Mouse (Mus musculus) C2C12 (cell line): ENCODE data around the gene Hist1h2ab.

Experiments
- CTCF ChIP-seq: IDR thresholded peaks from one replicate; pipeline ENCODE4 v1.5.1; 2011; ENCODE audit not compliant: control insufficient read depth, insufficient read depth, insufficient read length
- MAX ChIP-seq: IDR thresholded peaks from one replicate; pipeline ENCODE4 v1.6.1; 2011; ENCODE audit warnings: mild to moderate bottlenecking, control low read depth
- MYOD1 ChIP-seq: IDR thresholded peaks from one replicate; pipeline ENCODE4 v1.6.1; 2011; ENCODE audit warnings: low read depth; ENCODE audit not compliant: control insufficient read depth, insufficient read length

- no peak for TF ChIP-seq CTCF
- no peak for TF ChIP-seq MYOD1
- no peak for TF ChIP-seq MAX
Observed at GRCm38 (mm10) chr13:23743963-23744362, 7.0 kb upstream of the Hist1h2ab start.
